Mouse (Mus musculus) thymus, postnatal 0 days (tissue): ENCODE data around the gene Gm20821. TPM values are rescaled to one million over a fixed set of nuclear protein-coding genes. Genes with fewer than 3 reads are reported as not detected.
"Not testable (repeated sequence)": the region's sequence is repeated elsewhere in the genome, so short reads cannot be mapped to it uniquely, and the experiment has no call there.

Experiments
- DNase-seq: peaks from one replicate; pipeline ENCODE4 v3.0.0-alpha.2; 2015; ENCODE audit warnings: low spot score
- polyA plus RNA-seq: library from polyadenylated mRNA; unstranded; fragments of >200 nt; fragmentation: Nextera tagmentation; extraction: Ambion mirVana; gene quantifications from 2 replicates; pipeline ENCODE4 v1.2.1, GENCODE M21; 2015

Gm20821 gene
- not detected in 2 replicates for polyA plus RNA-seq

GRCm38 (mm10) chrY:9781504-9781903 is at the start of gene Gm20821:
Gene Gm20821, plus strand, starts transcription at chrY:9781804.
- not testable (repeated sequence) for DNase-seq
